8 mouse cellular contexts compared by ENCODE assay signal in the genomic region with DNA sequence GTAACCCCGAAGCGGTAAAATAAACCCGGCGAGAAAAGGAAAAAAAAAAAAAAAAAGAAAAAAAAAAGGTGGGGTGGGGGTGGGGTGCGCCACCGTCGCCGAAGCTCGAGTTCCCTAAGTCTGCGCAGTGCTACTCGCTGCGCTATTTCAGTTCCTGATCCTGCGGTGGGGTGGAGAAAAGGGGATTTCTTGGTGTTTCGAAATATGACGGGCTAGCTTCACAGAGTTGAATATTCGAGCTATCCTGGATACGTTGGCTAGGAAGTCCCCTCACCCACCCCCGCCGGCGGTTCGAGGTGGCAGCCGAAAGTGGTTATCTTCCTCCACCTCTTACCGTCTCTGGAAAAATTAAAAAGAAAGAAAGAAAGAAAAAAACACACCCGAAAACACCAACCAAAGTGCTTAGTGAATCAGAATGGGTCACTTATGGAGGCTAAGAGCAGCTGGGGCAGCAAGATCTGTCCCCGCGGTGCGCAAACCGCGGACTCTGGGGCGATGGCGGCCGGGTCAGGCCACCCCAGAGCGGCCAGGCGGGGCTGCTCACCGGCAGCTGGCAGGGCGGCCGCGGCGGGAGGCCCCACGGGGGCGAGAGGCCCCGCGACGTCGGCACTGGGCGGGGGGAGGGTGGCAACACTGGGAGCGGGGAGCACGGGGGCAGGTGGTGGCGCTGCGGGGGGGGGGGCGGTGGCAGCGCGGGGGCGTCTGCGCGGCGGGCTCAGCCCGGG. TPM values are rescaled to one million over a fixed set of nuclear protein-coding genes. Genes with fewer than 3 reads are reported as not detected.
A peak's percentile ranks its signal among the peaks of the same experiment; 100 is the strongest.
DNase-seq lines count a peak whose midpoint lies in the region; ATAC-seq lines count a peak whose summit lies in the region.

No protein-coding gene starts in this region.

- no peaks in the 10 kb centered on the region for H3K27me3 ChIP-seq in intestine, embryonic 14.5 days (replicated peaks; ENCODE audit: control insufficient read depth, insufficient read depth, low read length)

- H3K27ac ChIP-seq in intestine, embryonic 14.5 days (ENCODE audit: low read depth), result peak overlapping the region; percentile 99

- DNase-seq in ZHBTc4 (ENCODE audit: low read depth, low spot score), result peak; percentile 59
- peak; percentile 78 for DNase-seq in gastrocnemius, postnatal 14 days
- peak; percentile 85 for DNase-seq in intestine, embryonic 14.5 days (ENCODE audit: low spot score)
- peak; percentile 75 to 85 for DNase-seq in left cerebral cortex, postnatal 14 days (ENCODE audit: low spot score in 2 of 2)
- DNase-seq in right cerebral cortex, postnatal 14 days, result peak; percentile 54
- DNase-seq in urinary bladder, postnatal 4 days (ENCODE audit: low spot score in 2 of 2), result peak; percentile 60 to 67

- peak overlapping the region; percentile 63 for H3K4me3 ChIP-seq in intestine, embryonic 14.5 days (ENCODE audit: low read depth, low read length)

- H3K4me1 ChIP-seq in intestine, embryonic 14.5 days (replicated peaks; ENCODE audit: control insufficient read depth, insufficient read depth, low read length), result peaks cover 29% of the 10 kb centered on the region

- intact Hi-C loops in gastrocnemius, postnatal 14 days (cut with DNase I; ENCODE audit: low total_unique reads), result no loop called here
- intact Hi-C loops in left cerebral cortex, postnatal 14 days (cut with DNase I), result loop anchor here (5.0 kb wide), 1 partner anchor 36 kb away; no protein-coding TSS in a partner anchor

- peak; percentile 63 for ATAC-seq in common myeloid progenitor, adult 5-6 weeks (replicated peaks; ENCODE audit: low read depth, poor library complexity, severe bottlenecking)
- ATAC-seq in intestine, embryonic 14.5 days (replicated peaks; ENCODE audit: low FRiP score, low TSS enrichment, low read depth), result peak; percentile 50
- ATAC-seq in megakaryocyte-erythroid progenitor cell, adult 5-6 weeks (replicated peaks; ENCODE audit: low FRiP score, low TSS enrichment, poor library complexity, severe bottlenecking), result peak; percentile 34

- peak overlapping the region; percentile 73 for H3K4me2 ChIP-seq in intestine, embryonic 14.5 days (ENCODE audit: low read length)

- WGBS in intestine, embryonic 14.5 days, result under 1% methylated on average over 50 of the region's 58 CpGs

- peak overlapping the region; percentile 79 for H3K9ac ChIP-seq in intestine, embryonic 14.5 days (ENCODE audit: low read length)

- H3K9me3 ChIP-seq in intestine, embryonic 14.5 days (ENCODE audit: control insufficient read depth, low read length), result no peaks in the 10 kb centered on the region

- H3K36me3 ChIP-seq in intestine, embryonic 14.5 days (ENCODE audit: control insufficient read depth, insufficient read depth, low read length), result peaks cover 11% of the 10 kb centered on the region

RNA-seq across cellular contexts. Expression of gene Skil, which starts 1.1 kb away (rescaled TPM):
- 22.9 and 32.8 TPM in 2 replicates for total RNA-seq in common myeloid progenitor, adult 5-6 weeks (2017)
- 10 to 100 TPM; 12.7 TPM for total RNA-seq in gastrocnemius, postnatal 14 days (2021)
- 23.6 and 25.0 TPM in 2 replicates for polyA plus RNA-seq in intestine, embryonic 14.5 days (2014; fragmentation: Nextera tagmentation; extraction: Ambion mirVana)
- 10 to 100 TPM; 63.1 to 64.6 TPM for total RNA-seq in left cerebral cortex, postnatal 14 days (2021)
- 5.3 and 6.1 TPM in 2 replicates for total RNA-seq in megakaryocyte-erythroid progenitor cell, adult 5-6 weeks (2014; fragmentation: Nextera tagmentation)
- 24.1 and 26.9 TPM in 2 replicates for total RNA-seq in megakaryocyte-erythroid progenitor cell, adult 5-6 weeks (2017)

RNA-seq across cellular contexts. Expression of gene Cldn11, which starts 55.9 kb away (rescaled TPM):
- not detected in 2 replicates for total RNA-seq in common myeloid progenitor, adult 5-6 weeks (2017)
- total RNA-seq in gastrocnemius, postnatal 14 days (2021), result under 1 TPM; 0.58 to 0.78 TPM
- 6.1 and 10.0 TPM in 2 replicates for polyA plus RNA-seq in intestine, embryonic 14.5 days (2014; fragmentation: Nextera tagmentation; extraction: Ambion mirVana)
- total RNA-seq in left cerebral cortex, postnatal 14 days (2021), result 100 to 1,000 TPM in 1 of 2 experiments, 10 to 100 TPM in 1; 80.3 to 138 TPM
- not detected in 2 replicates for total RNA-seq in megakaryocyte-erythroid progenitor cell, adult 5-6 weeks (2014; fragmentation: Nextera tagmentation)
- not detected in 2 replicates for total RNA-seq in megakaryocyte-erythroid progenitor cell, adult 5-6 weeks (2017)

Comparison
In these comparisons a context has a peak if more than half of its experiments do, and no peak if none do; other contexts are left out.
1. Peak in every context shown above with its lines: DNase-seq, ATAC-seq, H3K4me3 ChIP-seq and H3K27ac ChIP-seq.
2. RNA of gene Cldn11, which starts 55.9 kb away (total RNA-seq): 80.3 to 138 TPM in left cerebral cortex, postnatal 14 days; 0.58 to 0.78 TPM in gastrocnemius, postnatal 14 days, not detected in common myeloid progenitor, adult 5-6 weeks and not detected in megakaryocyte-erythroid progenitor cell, adult 5-6 weeks; every median in the first group is over 10 times any median in the second.